Mouse (Mus musculus) myocyte (in vitro differentiated cells): ENCODE measurements around the gene Fam160b1. TPM values are rescaled to one million over a fixed set of nuclear protein-coding genes. Genes with fewer than 3 reads are reported as not detected.

Experiments
- H3K27me3 ChIP-seq: one replicate; pipeline ENCODE4 v1.6.1; 2011; ENCODE audit not compliant: control insufficient read depth, insufficient read depth, insufficient read length
- H3K36me3 ChIP-seq: one replicate; pipeline ENCODE4 v1.6.1; 2011; ENCODE audit not compliant: control insufficient read depth, insufficient read depth
- H3K4me2 ChIP-seq: one replicate; pipeline ENCODE4 v1.6.1; 2011; ENCODE audit warnings: low read depth, control low read depth
- H3K4me3 ChIP-seq: one replicate; pipeline ENCODE4 v1.5.1; 2011; ENCODE audit warnings: mild to moderate bottlenecking, control low read depth, moderate library complexity
- H3K79me2 ChIP-seq: one replicate; pipeline ENCODE4 v1.6.1; 2011; ENCODE audit not compliant: control insufficient read depth, insufficient read depth
- H3ac ChIP-seq: one replicate; pipeline ENCODE4 v1.6.1; 2011; ENCODE audit not compliant: control insufficient read depth, insufficient read length
- CEBPB ChIP-seq: IDR thresholded peaks from 2 replicates; pipeline ENCODE4 v1.6.1; 2011; ENCODE audit warnings: mild to moderate bottlenecking, moderate library complexity; ENCODE audit not compliant: poor library complexity, insufficient read depth, severe bottlenecking
- E2F4 ChIP-seq: IDR thresholded peaks from one replicate; pipeline ENCODE4 v1.6.1; 2011; ENCODE audit warnings: mild to moderate bottlenecking, control low read depth, moderate library complexity; ENCODE audit not compliant: insufficient read depth
- MAX ChIP-seq: IDR thresholded peaks from one replicate; pipeline ENCODE4 v1.6.1; 2011; ENCODE audit warnings: low read depth, mild to moderate bottlenecking, control low read depth
- MYOD1 ChIP-seq, 3 experiments: IDR thresholded peaks; one replicate each; pipeline ENCODE4 v1.6.1; 2011; ENCODE audit warnings: control low read depth in 2 of 3, low read depth in 2 of 3, mild to moderate bottlenecking in 2 of 3, moderate library complexity in 1 of 3; ENCODE audit not compliant: insufficient read length in 2 of 3, control insufficient read depth in 1 of 3
- MYOG ChIP-seq, 3 experiments: IDR thresholded peaks; one replicate each; pipeline ENCODE4 v1.6.1; 2011; ENCODE audit warnings: control low read depth in 2 of 3, low read depth in 2 of 3, mild to moderate bottlenecking in 2 of 3; ENCODE audit not compliant: insufficient read length in 2 of 3, control insufficient read depth in 1 of 3, insufficient read depth in 1 of 3
- POLR2A ChIP-seq: IDR thresholded peaks from one replicate; pipeline ENCODE4 v1.6.1; 2011; ENCODE audit warnings: low read depth, mild to moderate bottlenecking, control low read depth, moderate library complexity; ENCODE audit not compliant: insufficient read length
- POLR2AphosphoS2 ChIP-seq: IDR thresholded peaks from one replicate; pipeline ENCODE4 v1.6.1; 2011; ENCODE audit warnings: low read depth, control low read depth; ENCODE audit not compliant: insufficient read length
- REST ChIP-seq: IDR thresholded peaks from one replicate; pipeline ENCODE4 v1.6.1; 2011; ENCODE audit warnings: mild to moderate bottlenecking, control low read depth, moderate library complexity; ENCODE audit not compliant: insufficient read depth, insufficient read length
- SRF ChIP-seq: IDR thresholded peaks from one replicate; pipeline ENCODE4 v1.6.1; 2011; ENCODE audit warnings: low read depth; ENCODE audit not compliant: control insufficient read depth, insufficient read length
- TCF12 ChIP-seq: IDR thresholded peaks from one replicate; pipeline ENCODE4 v1.6.1; 2011; ENCODE audit warnings: mild to moderate bottlenecking, control low read depth; ENCODE audit not compliant: poor library complexity, insufficient read depth, severe bottlenecking
- TCF3 ChIP-seq: IDR thresholded peaks from one replicate; pipeline ENCODE4 v1.6.1; 2011; ENCODE audit warnings: low read depth, control low read depth; ENCODE audit not compliant: insufficient read length
- USF1 ChIP-seq: IDR thresholded peaks from one replicate; pipeline ENCODE4 v1.6.1; 2011; ENCODE audit warnings: low read depth, mild to moderate bottlenecking, control low read depth, moderate library complexity
- polyA plus RNA-seq: library from polyadenylated mRNA; unstranded; fragments of >200 nt; fragmentation: generic; extraction: Trizol; gene quantifications from one replicate; pipeline ENCODE4 v1.2.1, GENCODE M21; 2012; ENCODE audit warnings: missing spikeins

Fam160b1 gene
- polyA plus RNA-seq, 1 experiment, result 7.1 TPM

DNA sequence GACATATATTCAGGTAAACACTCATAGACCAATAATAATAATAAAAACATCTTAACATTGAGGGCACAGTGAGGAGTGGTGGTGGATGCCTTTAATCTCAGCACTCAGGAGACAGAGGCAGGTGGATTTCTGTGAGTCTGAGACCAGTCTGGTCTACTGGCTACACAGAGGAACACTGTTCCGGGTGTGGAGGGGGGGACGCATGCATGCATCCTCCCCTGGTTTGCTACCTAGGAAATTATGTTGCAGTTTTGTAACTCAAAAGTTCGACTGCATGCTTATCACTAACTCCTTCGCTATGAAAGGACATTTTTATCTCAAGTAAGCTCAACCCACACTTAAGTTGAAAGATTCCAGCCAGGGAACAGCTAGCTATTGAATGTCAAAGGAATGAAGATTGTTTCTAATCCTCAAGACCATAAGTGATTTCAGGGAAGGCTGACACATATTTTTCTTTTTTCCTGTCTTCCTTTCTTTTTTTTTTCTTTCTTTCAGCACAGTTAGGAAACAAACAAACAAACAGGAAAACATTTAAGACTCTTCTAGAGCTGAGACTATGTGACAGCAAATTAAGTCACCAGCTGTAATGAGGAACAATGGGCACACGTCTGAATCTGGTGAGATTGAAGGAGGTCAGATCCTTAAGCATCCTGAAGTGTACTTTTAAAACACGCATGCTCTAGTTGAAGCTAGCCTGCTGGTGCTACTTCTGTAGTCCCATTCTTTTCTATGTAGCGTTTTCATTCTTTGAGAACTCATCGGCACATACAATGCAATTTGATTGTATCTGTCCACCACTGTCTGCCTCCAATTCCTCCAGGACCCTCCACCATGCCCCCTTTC, 19.4 kb upstream of the Fam160b1 start:
- H3ac ChIP-seq, result no peak overlapping the region
- H3K27me3 ChIP-seq, result no peaks in the 10 kb centered on the region
- no peaks in the 10 kb centered on the region for H3K36me3 ChIP-seq
- H3K4me2 ChIP-seq, result no peak overlapping the region
- H3K4me3 ChIP-seq, result no peak overlapping the region
- TF ChIP-seq E2F4 (no peak), POLR2A (no peak), POLR2AphosphoS2 (no peak), CEBPB (no peak)
- no peaks in the 10 kb centered on the region for H3K79me2 ChIP-seq

DNA sequence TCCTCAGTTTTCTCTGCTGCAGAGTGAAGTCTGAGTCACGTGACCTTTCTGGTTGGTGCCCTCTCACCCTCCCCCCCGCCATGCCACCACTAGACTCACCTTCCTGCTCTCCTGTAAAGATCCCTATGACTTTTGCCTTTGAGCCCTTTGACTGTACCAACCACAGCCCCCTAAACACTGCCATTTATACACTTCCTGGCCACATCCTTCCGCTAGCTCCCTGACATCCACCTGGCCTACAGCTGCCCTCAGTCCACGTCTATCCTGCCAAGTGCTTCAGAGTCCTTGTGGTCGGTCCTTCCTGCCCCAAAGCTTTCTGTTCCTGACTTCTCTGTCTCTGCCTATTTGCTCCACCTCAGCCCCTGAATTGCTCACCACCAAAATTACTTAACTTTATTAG, 16.6 kb upstream of the Fam160b1 start:
- no peaks in the 10 kb centered on the region for H3K79me2 ChIP-seq
- TF ChIP-seq REST (no peak), USF1 (no peak), SRF (no peak), MYOG (IDR thresholded peaks at IDR 0.05; ENCODE audit: control insufficient read depth in 1 of 3, insufficient read depth in 1 of 3, insufficient read length in 2 of 3, low read depth in 2 of 3) (no peak), POLR2AphosphoS2 (no peak), CEBPB (no peak), TCF12 (no peak), MYOD1 (IDR thresholded peaks at IDR 0.05; ENCODE audit: control insufficient read depth in 1 of 3, insufficient read length in 2 of 3, low read depth in 2 of 3) (no peak), POLR2A (no peak), MAX (no peak), TCF3 (no peak), E2F4 (no peak)

DNA sequence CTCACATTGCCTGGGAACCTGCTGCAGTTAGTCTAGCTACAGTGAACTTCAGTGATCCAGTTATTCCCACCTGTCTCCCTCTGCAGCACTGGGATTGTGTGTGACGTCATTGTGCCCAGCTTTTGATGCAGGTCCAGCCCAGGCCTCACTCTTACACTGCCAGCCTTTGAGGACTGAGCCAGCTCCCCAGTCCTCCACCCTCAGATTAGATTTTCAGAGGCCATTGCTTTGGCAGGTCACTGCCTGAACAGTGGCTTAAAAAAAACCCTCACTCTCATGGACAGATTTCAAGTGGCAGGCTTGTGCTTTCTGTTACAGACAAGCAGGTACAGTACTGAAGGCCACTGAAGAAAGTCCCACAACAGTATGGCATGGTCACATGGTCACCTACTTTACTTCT, 15.8 kb upstream of the Fam160b1 start:
- Histone ChIP-seq H3K4me2 (no peak overlapping the region), H3K27me3 (no peaks in the 10 kb centered on the region), H3K79me2 (no peaks in the 10 kb centered on the region), H3K4me3 (no peak overlapping the region), H3ac (no peak overlapping the region), H3K36me3 (no peaks in the 10 kb centered on the region)
- TF ChIP-seq MYOD1 (IDR thresholded peaks at IDR 0.05; ENCODE audit: control insufficient read depth in 1 of 3, insufficient read length in 2 of 3, low read depth in 2 of 3) (no peak), MYOG (IDR thresholded peaks at IDR 0.05; ENCODE audit: control insufficient read depth in 1 of 3, insufficient read depth in 1 of 3, insufficient read length in 2 of 3, low read depth in 2 of 3) (no peak), POLR2A (no peak), TCF3 (no peak), REST (no peak), TCF12 (no peak), CEBPB (no peak), SRF (no peak), MAX (no peak), POLR2AphosphoS2 (no peak), E2F4 (no peak), USF1 (no peak)

More for the DNA sequence above, 16.6 kb upstream of the Fam160b1 start:
- H3ac ChIP-seq, result no peak overlapping the region
- no peaks in the 10 kb centered on the region for H3K36me3 ChIP-seq
- H3K4me2 ChIP-seq, result no peak overlapping the region
- no peaks in the 10 kb centered on the region for H3K27me3 ChIP-seq
- no peak overlapping the region for H3K4me3 ChIP-seq

DNA sequence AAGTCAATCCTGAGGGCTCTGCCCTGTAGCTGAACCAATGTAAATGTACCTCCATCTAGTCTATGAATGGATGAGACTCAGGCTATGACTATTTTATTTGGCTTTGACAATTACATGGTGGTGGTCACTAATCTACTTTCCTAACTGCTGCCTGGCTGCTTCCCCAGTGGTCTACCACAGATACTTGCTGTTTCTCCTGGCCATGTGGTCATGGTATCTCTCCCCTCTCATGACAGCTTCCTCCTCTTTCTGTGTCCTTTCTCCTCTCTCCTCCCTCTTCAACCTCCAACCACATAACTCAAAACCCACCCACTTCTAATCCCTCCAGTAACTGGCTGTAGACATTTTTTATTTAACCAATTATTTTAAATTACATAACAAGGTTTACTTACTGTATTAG, 11.4 kb upstream of the Fam160b1 start:
- no peaks in the 10 kb centered on the region for H3K36me3 ChIP-seq
- no peaks in the 10 kb centered on the region for H3K27me3 ChIP-seq
- H3K79me2 ChIP-seq, result no peaks in the 10 kb centered on the region
- H3ac ChIP-seq, result no peak overlapping the region
- TF ChIP-seq POLR2AphosphoS2 (no peak), SRF (no peak), MAX (no peak), TCF3 (no peak), MYOG (IDR thresholded peaks at IDR 0.05; ENCODE audit: control insufficient read depth in 1 of 3, insufficient read depth in 1 of 3, insufficient read length in 2 of 3, low read depth in 2 of 3) (no peak), POLR2A (no peak), USF1 (no peak), TCF12 (no peak), E2F4 (no peak), CEBPB (no peak), REST (no peak)
- H3K4me3 ChIP-seq, result no peak overlapping the region
- H3K4me2 ChIP-seq, result no peak overlapping the region
